Mouse (Mus musculus): ENCODE data around the gene Atp11b. TPM values are rescaled to one million over a fixed set of nuclear protein-coding genes. Genes with fewer than 3 reads are reported as not detected.

The Atp11b gene
- polyA plus RNA-seq, 1 experiment = 25.9 TPM

GRCm38 (mm10) chr3:35723586-35724322 lies 30.2 kb upstream of the Atp11b start:
- H3K4me1 ChIP-seq (ENCODE audit: control insufficient read depth, insufficient read depth, insufficient read length, low read length) = peaks cover 21% of the 10 kb centered on the region; the same call in 1 of the 2 replicates
- 50% methylated on average over 9 of the region's 9 CpGs for WGBS
- no peaks in the 10 kb centered on the region for H3K27me3 ChIP-seq (ENCODE audit: control insufficient read depth, insufficient read depth, low read length)
- peak overlapping the region; percentile 47; the same call in 1 of the 2 replicates for H3K27ac ChIP-seq (ENCODE audit: insufficient read depth, low read depth, low read length)
- no peak for TF ChIP-seq POLR2A (IDR thresholded peaks at IDR 0.05; ENCODE audit: low read depth, low read length)
- no peak overlapping the region for H3K4me3 ChIP-seq (ENCODE audit: low read depth, low read length)
- H3K36me3 ChIP-seq (ENCODE audit: control insufficient read depth, insufficient read depth, low read length) = no peaks in the 10 kb centered on the region

- no peaks in the 10 kb centered on the region for H3K36me3 ChIP-seq (ENCODE audit: control insufficient read depth, insufficient read depth, low read length)
- no peaks in the 10 kb centered on the region for H3K27me3 ChIP-seq (ENCODE audit: control insufficient read depth, insufficient read depth, low read length)
- H3K4me1 ChIP-seq (ENCODE audit: control insufficient read depth, insufficient read depth, insufficient read length, low read length) = peaks cover 18% of the 10 kb centered on the region; the same call in 1 of the 2 replicates
- TF ChIP-seq POLR2A (IDR thresholded peaks at IDR 0.05; ENCODE audit: low read depth, low read length) (no peak), CTCF (IDR thresholded peaks at IDR 0.05; ENCODE audit: extremely low read depth, insufficient read length, insufficient replicate concordance, low read depth, low read length) (no peak)
- 62% methylated on average over 7 of the region's 7 CpGs for WGBS
- H3K27ac ChIP-seq (ENCODE audit: insufficient read depth, low read depth, low read length) = no peak overlapping the region
- H3K4me3 ChIP-seq (ENCODE audit: low read depth, low read length) = no peak overlapping the region
These were observed 28.8 kb upstream of the Atp11b start for GRCm38 (mm10) chr3:35725096-35725495.

- Histone ChIP-seq H3K27ac (ENCODE audit: insufficient read depth, low read depth, low read length) (no peak overlapping the region), H3K27me3 (ENCODE audit: control insufficient read depth, insufficient read depth, low read length) (no peaks in the 10 kb centered on the region), H3K36me3 (ENCODE audit: control insufficient read depth, insufficient read depth, low read length) (no peaks in the 10 kb centered on the region), H3K4me3 (ENCODE audit: low read depth, low read length) (no peak overlapping the region), H3K4me1 (ENCODE audit: control insufficient read depth, insufficient read depth, insufficient read length, low read length) (peaks cover 13% of the 10 kb centered on the region; the same call in 1 of the 2 replicates)
- WGBS = 22% methylated on average over 1 of the region's 1 CpGs
- TF ChIP-seq POLR2A (IDR thresholded peaks at IDR 0.05; ENCODE audit: low read depth, low read length) = no peak
These were observed 27.0 kb upstream of the Atp11b start for GRCm38 (mm10) chr3:35726936-35727335.

GRCm38 (mm10) chr3:35729490-35729889 lies 24.4 kb upstream of the Atp11b start:
- H3K4me1 ChIP-seq (ENCODE audit: control insufficient read depth, insufficient read depth, insufficient read length, low read length) = peaks cover 3% of the 10 kb centered on the region; the same call in 1 of the 2 replicates
- no peak overlapping the region for H3K27ac ChIP-seq (ENCODE audit: insufficient read depth, low read depth, low read length)
- no peaks in the 10 kb centered on the region for H3K36me3 ChIP-seq (ENCODE audit: control insufficient read depth, insufficient read depth, low read length)
- no peaks in the 10 kb centered on the region for H3K27me3 ChIP-seq (ENCODE audit: control insufficient read depth, insufficient read depth, low read length)
- H3K4me3 ChIP-seq (ENCODE audit: low read depth, low read length) = no peak overlapping the region
- TF ChIP-seq CTCF (IDR thresholded peaks at IDR 0.05; ENCODE audit: extremely low read depth, insufficient read length, insufficient replicate concordance, low read depth, low read length) = no peak
- 61% methylated on average over 6 of the region's 6 CpGs for WGBS

GRCm38 (mm10) chr3:35731981-35732777 lies 21.7 kb upstream of the Atp11b start:
- no peak overlapping the region for H3K27ac ChIP-seq (ENCODE audit: insufficient read depth, low read depth, low read length)
- 67% methylated on average over 10 of the region's 10 CpGs for WGBS
- no peaks in the 10 kb centered on the region for H3K4me1 ChIP-seq (ENCODE audit: control insufficient read depth, insufficient read depth, insufficient read length, low read length)
- TF ChIP-seq POLR2A (IDR thresholded peaks at IDR 0.05; ENCODE audit: low read depth, low read length) = no peak
- TF ChIP-seq CTCF (IDR thresholded peaks at IDR 0.05; ENCODE audit: extremely low read depth, insufficient read length, insufficient replicate concordance, low read depth, low read length) = no peak
- peak overlapping the region; percentile 33 for H3K4me3 ChIP-seq (ENCODE audit: low read depth, low read length)
- H3K27me3 ChIP-seq (ENCODE audit: control insufficient read depth, insufficient read depth, low read length) = no peaks in the 10 kb centered on the region
- no peaks in the 10 kb centered on the region for H3K36me3 ChIP-seq (ENCODE audit: control insufficient read depth, insufficient read depth, low read length)

GRCm38 (mm10) chr3:35732778-35733147 lies 21.1 kb upstream of the Atp11b start:
- Histone ChIP-seq H3K36me3 (ENCODE audit: control insufficient read depth, insufficient read depth, low read length) (no peaks in the 10 kb centered on the region), H3K4me3 (ENCODE audit: low read depth, low read length) (no peak overlapping the region)
- TF ChIP-seq CTCF (IDR thresholded peaks at IDR 0.05; ENCODE audit: extremely low read depth, insufficient read length, insufficient replicate concordance, low read depth, low read length) (no peak), POLR2A (IDR thresholded peaks at IDR 0.05; ENCODE audit: low read depth, low read length) (no peak)

GRCm38 (mm10) chr3:35734509-35734908 lies 19.4 kb upstream of the Atp11b start:
- H3K27me3 ChIP-seq (ENCODE audit: control insufficient read depth, insufficient read depth, low read length) = no peaks in the 10 kb centered on the region
- no peaks in the 10 kb centered on the region for H3K36me3 ChIP-seq (ENCODE audit: control insufficient read depth, insufficient read depth, low read length)
- TF ChIP-seq POLR2A (IDR thresholded peaks at IDR 0.05; ENCODE audit: low read depth, low read length) (no peak), CTCF (IDR thresholded peaks at IDR 0.05; ENCODE audit: extremely low read depth, insufficient read length, insufficient replicate concordance, low read depth, low read length) (no peak)
- no peaks in the 10 kb centered on the region for H3K4me1 ChIP-seq (ENCODE audit: control insufficient read depth, insufficient read depth, insufficient read length, low read length)
- no peak overlapping the region for H3K4me3 ChIP-seq (ENCODE audit: low read depth, low read length)
- H3K27ac ChIP-seq (ENCODE audit: insufficient read depth, low read depth, low read length) = no peak overlapping the region
- 93% methylated on average over 4 of the region's 4 CpGs for WGBS

More at GRCm38 (mm10) chr3:35732778-35733147, 21.1 kb upstream of the Atp11b start:
- Histone ChIP-seq H3K27me3 (ENCODE audit: control insufficient read depth, insufficient read depth, low read length) (no peaks in the 10 kb centered on the region), H3K27ac (ENCODE audit: insufficient read depth, low read depth, low read length) (no peak overlapping the region), H3K4me1 (ENCODE audit: control insufficient read depth, insufficient read depth, insufficient read length, low read length) (no peaks in the 10 kb centered on the region)

Data from small intestine, adult 2 months (tissue).